Mouse (Mus musculus): ENCODE measurements at regions not wholly inside any gene's neighbourhood (a gene's known extent, or its start where the extent isn't known, plus 50 kb on each side); places are given as distances from the start of the nearest gene placed in this dataset.

GRCm38 (mm10) chr1:75842396-75842795, 296.3 kb downstream of the Slc4a3 start:
- no peak for TF ChIP-seq CTCF (IDR thresholded peaks at IDR 0.05; ENCODE audit: extremely low read depth, insufficient read length, insufficient replicate concordance, low read depth, low read length)
- no peak for TF ChIP-seq POLR2A (IDR thresholded peaks at IDR 0.05; ENCODE audit: low read depth, low read length)
